Mouse (Mus musculus): ENCODE results near the gene Mast4. TPM values are rescaled to one million over a fixed set of nuclear protein-coding genes. Genes with fewer than 3 reads are reported as not detected.

Gene Mast4
- polyA plus RNA-seq, 1 experiment from 2014 or later = 24.7 TPM

- H3K4me1 ChIP-seq = peaks cover 4% of the 10 kb centered on the region; the same call in 1 of the 2 replicates
- H3K4me2 ChIP-seq = no peak overlapping the region
- no peak for ATAC-seq (replicated peaks; ENCODE audit: low FRiP score)
- H3K27ac ChIP-seq = no peak overlapping the region
- no peak overlapping the region for H3K4me3 ChIP-seq (replicated peaks)
- H3K36me3 ChIP-seq = no peaks in the 10 kb centered on the region
- no peaks in the 10 kb centered on the region for H3K27me3 ChIP-seq
- no peak overlapping the region for H3K9ac ChIP-seq
- H3K9me3 ChIP-seq (replicated peaks) = no peaks in the 10 kb centered on the region
- 64% methylated on average over 11 of the region's 11 CpGs for WGBS
These were observed 642.7 kb downstream of the Mast4 start for GRCm38 (mm10) chr13:102691408-102692150.

GRCm38 (mm10) chr13:102690184-102690583 is 644.1 kb downstream of the Mast4 start:
- H3K4me3 ChIP-seq (replicated peaks) = no peak overlapping the region
- no peak overlapping the region for H3K27ac ChIP-seq
- 86% methylated on average over 5 of the region's 5 CpGs for WGBS
- H3K9ac ChIP-seq = no peak overlapping the region
- no peaks in the 10 kb centered on the region for H3K9me3 ChIP-seq (replicated peaks)
- H3K27me3 ChIP-seq = no peaks in the 10 kb centered on the region
- no peak for ATAC-seq (replicated peaks; ENCODE audit: low FRiP score)
- no peak overlapping the region for H3K4me2 ChIP-seq
- H3K36me3 ChIP-seq = no peaks in the 10 kb centered on the region
- H3K4me1 ChIP-seq = peaks cover 4% of the 10 kb centered on the region; the same call in 1 of the 2 replicates

- WGBS = 77% methylated on average over 6 of the region's 6 CpGs
These were observed 644.9 kb downstream of the Mast4 start for GRCm38 (mm10) chr13:102689201-102690090.

GRCm38 (mm10) chr13:102688121-102688520 is 646.2 kb downstream of the Mast4 start:
- peaks cover 4% of the 10 kb centered on the region; the same call in 1 of the 2 replicates for H3K4me1 ChIP-seq
- H3K4me2 ChIP-seq = no peak overlapping the region
- H3K9ac ChIP-seq = no peak overlapping the region
- no peaks in the 10 kb centered on the region for H3K9me3 ChIP-seq (replicated peaks)
- H3K27me3 ChIP-seq = no peaks in the 10 kb centered on the region
- 76% methylated on average over 1 of the region's 1 CpGs for WGBS
- H3K27ac ChIP-seq = no peak overlapping the region
- H3K4me3 ChIP-seq (replicated peaks) = no peak overlapping the region
- ATAC-seq (replicated peaks; ENCODE audit: low FRiP score) = no peak
- H3K36me3 ChIP-seq = no peaks in the 10 kb centered on the region

More at GRCm38 (mm10) chr13:102689201-102690090, 644.9 kb downstream of the Mast4 start:
- Histone ChIP-seq H3K4me1 (peaks cover 4% of the 10 kb centered on the region; the same call in 1 of the 2 replicates), H3K27ac (no peak overlapping the region), H3K9ac (no peak overlapping the region), H3K27me3 (no peaks in the 10 kb centered on the region), H3K36me3 (no peaks in the 10 kb centered on the region), H3K4me3 (replicated peaks) (no peak overlapping the region), H3K4me2 (no peak overlapping the region), H3K9me3 (replicated peaks) (no peaks in the 10 kb centered on the region)
- no peak for ATAC-seq (replicated peaks; ENCODE audit: low FRiP score)

- 75% methylated on average over 4 of the region's 4 CpGs for WGBS
- no peak overlapping the region for H3K4me3 ChIP-seq (replicated peaks)
- H3K9ac ChIP-seq = no peak overlapping the region
- no peaks in the 10 kb centered on the region for H3K4me1 ChIP-seq
- no peak overlapping the region for H3K4me2 ChIP-seq
- ATAC-seq (replicated peaks; ENCODE audit: low FRiP score) = no peak
- H3K36me3 ChIP-seq = no peaks in the 10 kb centered on the region
- no peak overlapping the region for H3K27ac ChIP-seq
- H3K27me3 ChIP-seq = no peaks in the 10 kb centered on the region
- H3K9me3 ChIP-seq (replicated peaks) = no peaks in the 10 kb centered on the region
These were observed 649.4 kb downstream of the Mast4 start for GRCm38 (mm10) chr13:102684890-102685289.
